Mouse (Mus musculus) heart, adult 9 months (tissue): ENCODE results near the gene Adgre5.
A peak's percentile ranks its signal among the peaks of the same experiment; 100 is the strongest.

ENCODE experiments used
- DNase-seq, 2 experiments: peaks; one replicate each; pipeline ENCODE4 v3.0.0; 2022; ENCODE audit warnings: low spot score in 2 of 2

Adgre5 gene

DNA sequence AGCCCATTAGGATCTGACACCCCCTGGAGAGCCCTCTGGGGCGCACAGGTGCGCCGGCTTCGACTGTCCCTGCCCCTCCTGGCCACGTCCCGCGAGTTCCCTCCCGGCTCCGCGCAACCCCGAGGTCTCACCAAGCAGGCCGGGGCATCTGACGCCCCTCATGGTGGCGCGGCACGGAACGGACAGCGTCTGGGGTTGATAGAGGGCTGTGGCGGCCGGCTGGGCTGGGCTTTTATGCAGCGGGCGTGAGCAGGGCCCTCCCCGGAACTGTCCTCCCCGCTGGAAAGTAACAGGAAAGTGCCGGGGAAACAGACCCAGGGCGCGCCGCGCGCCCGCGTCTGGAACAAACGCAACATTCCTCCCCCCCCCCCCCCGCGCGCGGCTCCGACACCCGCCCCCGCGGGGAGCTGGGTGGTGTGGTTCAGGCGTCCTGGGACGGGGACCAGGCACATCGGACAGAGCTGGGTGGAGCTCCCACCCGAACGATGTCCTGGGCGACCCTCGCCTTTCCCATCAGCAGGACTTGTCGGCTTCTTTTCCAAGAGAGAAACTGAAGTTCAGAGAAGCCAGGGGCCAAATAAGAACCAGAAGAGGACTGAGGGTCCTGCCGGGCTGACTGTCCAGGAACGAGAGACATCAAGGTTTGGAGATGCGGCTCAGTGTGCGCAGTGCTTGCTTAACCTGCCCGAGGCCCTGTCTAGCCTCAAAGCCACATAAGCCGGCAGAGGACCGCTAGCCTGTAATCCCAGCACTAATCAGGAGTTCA lies at the start of gene Adgre5:
TSS of gene Adgre5 (minus strand) at position 351 of the 766 bp plus-strand sequence.
- DNase-seq = peak; percentile 89 to 92

- no peak for DNase-seq
Measured at GRCm38 (mm10) chr8:83789826-83790225, 48.7 kb upstream of the Adgre5 start.

DNA sequence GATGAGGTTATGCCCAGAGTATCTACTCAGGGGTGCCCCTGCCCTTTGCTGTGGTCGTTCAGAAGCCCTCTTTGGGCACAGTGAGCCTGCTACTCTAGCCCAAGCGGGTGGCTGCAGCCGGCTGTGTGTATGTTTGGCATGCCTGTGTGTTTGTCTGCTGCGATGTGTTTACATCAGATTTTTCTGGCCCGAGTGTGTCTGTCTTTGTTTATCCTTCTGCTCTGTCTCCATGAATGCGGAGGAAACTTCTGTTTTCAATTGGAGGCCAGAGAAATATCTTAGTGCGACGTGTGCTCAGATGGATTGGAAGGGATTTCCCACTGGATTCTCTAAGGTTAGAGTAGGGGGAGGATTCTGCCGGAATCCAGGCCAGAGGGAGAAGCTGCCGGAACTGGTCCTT lies 43.9 kb upstream of the Adgre5 start:
- DNase-seq = no peak

GRCm38 (mm10) chr8:83782832-83783558 lies 41.9 kb upstream of the Adgre5 start:
- peak; percentile 69 to 79 for DNase-seq

DNA sequence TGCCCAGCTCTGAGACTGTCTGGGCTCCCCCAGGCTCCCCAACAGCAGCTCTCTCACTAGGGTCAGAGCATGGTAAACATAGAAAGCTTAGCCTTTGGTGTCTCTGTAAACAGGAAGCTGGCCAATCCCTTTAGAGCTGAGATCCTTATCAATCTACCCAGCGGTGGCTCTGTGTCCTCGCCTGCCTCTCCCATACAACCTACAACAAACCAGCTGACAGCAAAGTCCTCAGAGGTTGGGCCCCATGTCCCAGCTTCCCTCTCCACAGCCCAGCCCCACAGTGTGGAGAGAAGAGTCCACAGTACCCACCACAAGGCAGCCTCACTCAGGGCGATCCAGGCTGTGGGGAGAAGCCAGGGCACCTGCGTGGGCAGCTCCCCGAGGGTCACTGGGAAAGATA lies 38.5 kb upstream of the Adgre5 start:
- DNase-seq = no peak

DNA sequence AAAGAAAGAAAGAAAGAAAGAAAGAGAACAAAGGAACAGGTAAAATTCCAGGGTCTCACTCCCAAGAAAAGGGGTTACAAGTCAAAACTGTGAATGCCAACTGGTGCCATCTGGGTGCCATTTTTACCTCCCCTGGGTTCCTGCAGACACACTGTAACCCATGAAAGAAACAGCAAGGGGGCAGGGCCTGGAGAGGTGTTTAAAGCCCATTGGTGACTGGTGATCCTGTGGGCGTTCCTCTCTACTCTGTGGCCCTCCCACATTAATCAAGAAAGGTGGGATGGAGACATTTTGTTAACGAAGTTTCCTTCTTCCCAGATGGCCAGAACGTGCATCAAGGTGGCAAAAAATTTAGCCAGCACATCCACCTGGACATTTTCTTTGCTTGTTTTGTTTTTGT lies 36.9 kb upstream of the Adgre5 start:
- no peak for DNase-seq

GRCm38 (mm10) chr8:83776632-83777031 lies 35.5 kb upstream of the Adgre5 start:
- no peak for DNase-seq

DNA sequence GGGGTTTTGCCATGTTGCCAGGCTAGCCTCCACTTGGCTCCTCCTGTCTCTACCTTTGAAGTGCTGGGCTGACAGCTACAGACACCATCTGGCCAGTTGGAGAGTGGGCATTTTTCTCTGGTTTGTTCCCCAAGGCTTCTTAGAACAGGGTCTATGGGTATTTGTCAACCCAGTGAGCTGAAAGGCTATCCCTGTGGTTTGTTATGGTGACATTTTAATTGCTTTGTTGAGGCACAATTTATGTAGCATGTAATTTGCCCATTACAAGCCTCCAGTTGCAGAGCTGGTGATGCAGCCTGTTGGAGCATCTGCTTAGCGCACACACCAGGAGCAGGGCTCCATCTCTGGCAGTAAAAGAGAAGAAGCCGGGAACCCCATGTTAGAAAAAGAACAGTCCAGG lies 33.1 kb upstream of the Adgre5 start:
- DNase-seq = no peak

GRCm38 (mm10) chr8:83773452-83773846 lies 32.3 kb upstream of the Adgre5 start:
- peak; percentile 26 to 34 for DNase-seq

DNA sequence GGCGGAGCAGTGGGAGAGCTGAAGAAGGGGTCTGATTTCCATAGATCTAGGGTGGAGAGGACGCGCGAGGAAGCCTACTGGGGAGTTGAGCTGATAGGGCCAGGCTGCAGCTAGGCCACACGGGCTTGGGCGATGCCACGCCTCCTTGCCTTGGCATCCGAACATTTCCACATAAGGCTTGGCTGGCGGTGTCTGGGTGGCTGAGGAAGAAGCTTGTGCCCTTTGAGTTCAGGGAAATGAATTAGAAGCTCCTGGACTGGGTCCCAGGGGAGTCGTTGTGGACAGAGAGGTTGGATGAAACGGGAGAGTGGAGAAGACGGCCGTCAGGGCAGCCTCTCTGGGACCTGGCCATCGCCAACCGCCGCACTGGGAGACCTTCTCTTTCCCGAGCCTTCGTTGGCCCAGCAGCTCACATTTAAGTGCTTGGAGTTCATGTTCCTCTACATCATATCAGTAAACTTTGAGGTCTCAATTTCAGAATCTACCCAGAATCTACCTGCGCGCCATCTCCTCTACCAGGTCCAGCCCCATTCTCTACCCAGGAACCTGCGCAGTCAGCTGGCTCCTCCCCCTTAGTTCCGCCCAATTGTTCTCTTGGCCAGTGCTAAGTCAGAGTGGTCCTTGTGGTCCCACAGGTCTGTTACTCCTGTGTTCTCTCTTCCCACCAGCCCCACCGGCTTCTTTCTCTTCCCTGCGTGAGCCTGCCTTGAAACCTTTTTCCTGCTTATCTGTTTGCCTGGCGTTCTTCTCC lies 31.8 kb upstream of the Adgre5 start:
- peak; percentile 32 to 39 for DNase-seq

DNA sequence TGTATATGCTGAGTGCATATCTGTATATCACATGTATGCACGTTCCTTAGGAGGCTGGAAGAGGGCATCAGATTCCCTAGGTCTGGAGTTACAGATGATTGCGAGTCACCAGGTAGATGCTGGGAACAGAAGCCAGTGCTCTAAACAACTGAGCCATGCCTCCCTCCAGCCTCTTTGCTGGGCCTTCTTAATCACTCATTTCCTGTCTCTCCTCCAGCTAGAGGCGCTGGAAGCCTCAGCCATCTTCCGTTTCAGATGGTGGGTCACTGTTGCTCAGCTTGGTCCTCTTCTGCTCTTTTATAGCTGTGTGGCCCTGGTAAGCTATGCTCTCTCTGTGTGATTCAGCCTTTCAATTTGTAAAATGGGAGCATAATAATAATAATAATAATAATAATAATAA lies 30.7 kb upstream of the Adgre5 start:
- DNase-seq = no peak

GRCm38 (mm10) chr8:83770669-83771068 lies 29.5 kb upstream of the Adgre5 start:
- no peak for DNase-seq

DNA sequence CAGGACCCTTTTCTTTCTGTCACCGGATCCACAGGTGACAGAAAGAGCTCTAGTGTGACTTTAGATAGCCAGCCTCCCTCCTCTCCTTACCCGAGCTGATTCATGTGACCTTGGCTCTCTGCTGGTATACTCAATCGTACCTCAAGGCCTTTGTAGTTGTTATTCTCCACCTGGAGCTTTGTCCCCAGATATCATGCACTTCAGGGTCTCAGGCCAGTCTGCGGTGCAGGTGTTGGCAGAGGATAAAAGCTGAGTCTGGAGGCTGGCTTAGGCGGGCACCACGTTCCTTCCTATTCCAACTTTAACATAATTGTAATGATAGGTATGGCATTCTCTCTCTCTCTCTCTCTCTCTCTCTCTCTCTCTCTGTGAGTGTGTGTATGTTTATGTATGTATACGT lies 28.6 kb upstream of the Adgre5 start:
- no peak for DNase-seq

DNA sequence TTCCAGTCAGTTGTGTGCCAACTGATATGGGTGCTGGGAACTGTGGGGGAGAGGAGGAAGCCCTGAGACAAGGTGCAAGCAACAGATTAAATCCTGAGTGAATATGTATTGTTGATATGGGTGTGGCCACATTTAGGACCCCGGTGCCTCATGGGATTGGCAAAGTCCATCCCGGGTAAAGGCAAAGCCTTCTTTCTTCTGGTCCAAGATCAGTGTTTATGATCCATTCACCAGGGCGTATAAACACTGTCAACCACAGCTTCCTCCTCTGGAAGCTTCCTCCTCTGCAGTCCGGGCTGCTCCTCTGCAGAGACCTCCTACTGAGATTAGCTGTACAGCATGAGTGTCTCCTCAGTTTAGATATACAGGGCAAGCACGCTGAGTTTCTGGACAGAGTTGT lies 27.4 kb upstream of the Adgre5 start:
- peak; percentile 33 to 52 for DNase-seq

DNA sequence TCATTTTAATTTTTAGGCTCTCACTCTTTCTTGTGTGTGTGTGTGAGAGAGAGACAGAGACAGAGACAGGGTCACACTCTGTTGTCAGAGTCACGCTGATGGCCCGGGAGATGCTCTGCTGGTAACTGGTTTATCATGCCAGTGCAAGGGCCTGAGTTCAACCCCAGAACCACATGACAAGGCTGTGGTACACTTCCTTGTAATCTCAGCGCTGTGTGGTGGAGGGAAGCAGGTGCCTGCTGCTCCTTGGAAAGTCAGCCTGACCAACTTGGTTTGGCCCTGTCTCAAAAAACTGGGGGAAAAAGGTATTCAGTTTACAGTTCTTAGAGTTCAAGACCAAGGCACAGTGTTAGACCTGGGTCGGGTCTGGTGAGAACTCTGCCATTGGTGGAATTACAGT lies 26.3 kb upstream of the Adgre5 start:
- no peak for DNase-seq

DNA sequence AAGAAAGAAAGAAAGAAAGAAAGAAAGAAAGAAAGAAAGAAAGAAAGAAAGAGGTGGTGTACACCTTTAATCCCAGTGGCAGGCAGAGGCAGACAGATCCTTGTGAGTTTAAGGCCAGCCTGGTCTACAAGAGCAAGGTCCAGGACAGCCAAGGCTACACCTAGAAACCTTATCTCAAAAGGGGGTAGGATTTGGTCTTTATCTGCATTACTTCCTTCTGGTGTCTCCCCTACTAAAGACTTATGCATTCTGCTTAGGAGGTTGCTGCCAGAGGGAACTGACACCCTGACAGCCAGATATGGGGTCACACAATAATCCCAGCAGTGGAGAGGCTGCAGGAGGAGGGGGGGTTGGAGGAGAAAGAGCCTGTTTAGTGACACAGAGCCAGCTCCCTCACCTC lies 24.5 kb upstream of the Adgre5 start:
- DNase-seq = no peak

DNA sequence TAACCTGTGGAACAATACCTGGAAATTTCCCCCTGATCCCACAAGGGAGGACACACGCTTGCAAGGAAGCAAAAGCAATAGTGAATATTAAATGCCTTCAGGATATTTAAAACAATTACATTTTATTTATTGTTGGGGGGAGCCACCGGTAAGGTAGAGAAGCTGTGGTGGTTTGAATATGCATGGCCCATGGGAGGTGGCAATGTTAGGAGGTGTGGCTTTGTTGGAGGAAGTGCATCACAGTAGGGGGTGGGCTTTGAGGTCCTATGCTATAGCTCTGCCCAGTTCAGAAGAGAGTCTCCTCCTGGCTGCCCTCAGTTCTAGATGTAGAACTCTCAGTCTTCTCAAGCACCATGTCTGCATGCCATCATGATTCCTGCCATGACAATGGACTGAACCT lies 23.6 kb upstream of the Adgre5 start:
- no peak for DNase-seq

DNA sequence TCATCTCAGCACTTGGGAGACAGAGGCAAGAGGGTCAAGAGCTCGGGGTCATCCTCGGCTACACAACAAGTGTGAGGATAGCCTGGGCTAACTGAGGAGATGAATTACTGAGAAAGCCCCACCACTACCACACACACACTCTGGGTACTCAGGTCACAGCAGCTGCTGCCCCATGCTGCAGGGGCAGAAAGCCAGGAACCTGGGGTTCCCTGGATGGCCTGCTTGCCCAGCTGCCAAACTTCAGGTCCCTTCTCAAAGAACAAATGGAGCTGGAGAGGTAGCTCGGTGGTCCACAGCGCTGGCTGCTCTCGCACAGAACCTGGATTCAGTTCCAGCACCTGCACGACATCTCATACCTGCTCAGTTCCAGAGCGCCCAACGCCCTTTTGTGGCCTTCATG lies 23.0 kb upstream of the Adgre5 start:
- no peak for DNase-seq

DNA sequence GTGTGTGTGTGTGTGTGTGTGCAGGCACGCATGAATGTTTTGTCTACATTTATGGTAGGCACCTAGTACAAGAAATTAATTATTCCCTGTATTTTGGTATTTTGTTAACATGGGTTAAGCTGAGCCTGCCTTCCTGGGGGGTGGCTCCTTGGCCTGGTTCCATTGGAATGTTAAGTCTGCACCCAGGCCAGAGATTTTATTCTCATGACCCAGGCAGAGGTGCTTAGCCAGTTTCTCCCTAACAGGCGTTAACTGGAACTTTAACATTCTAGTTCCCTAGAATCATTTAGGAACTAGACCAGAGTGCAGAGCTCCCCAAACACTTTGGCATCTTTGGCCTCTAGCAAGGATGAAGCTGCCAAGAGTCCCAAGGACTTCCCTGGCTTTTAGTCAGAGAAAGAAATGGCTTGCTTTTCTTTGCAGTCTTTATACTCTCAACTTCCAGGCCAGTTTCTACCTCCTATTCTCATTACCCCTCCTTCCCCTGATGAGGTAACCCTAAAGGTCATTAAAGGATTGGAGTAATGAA lies 18.2 kb upstream of the Adgre5 start:
- peak in 1 of 2 experiments; percentile 21 for DNase-seq

DNA sequence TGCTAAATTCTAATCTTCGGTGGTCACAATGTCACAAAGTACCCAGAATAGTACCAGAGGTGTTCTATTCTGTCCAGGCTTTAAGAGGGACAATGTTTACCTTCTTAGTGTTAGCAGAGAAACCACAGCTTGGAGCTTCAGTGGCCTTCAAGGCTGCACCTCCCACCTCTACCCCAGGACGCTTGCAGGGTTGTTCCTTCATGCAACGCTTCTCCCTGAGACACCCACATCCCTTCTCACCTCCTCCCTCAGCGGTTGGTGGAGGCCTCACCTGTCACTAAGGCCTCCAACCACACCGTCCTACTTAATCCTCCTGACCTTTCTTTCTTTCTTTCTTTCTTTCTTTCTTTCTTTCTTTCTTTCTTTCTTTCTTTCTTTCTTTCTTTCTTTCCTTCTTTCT lies 17.2 kb upstream of the Adgre5 start:
- DNase-seq = no peak

DNA sequence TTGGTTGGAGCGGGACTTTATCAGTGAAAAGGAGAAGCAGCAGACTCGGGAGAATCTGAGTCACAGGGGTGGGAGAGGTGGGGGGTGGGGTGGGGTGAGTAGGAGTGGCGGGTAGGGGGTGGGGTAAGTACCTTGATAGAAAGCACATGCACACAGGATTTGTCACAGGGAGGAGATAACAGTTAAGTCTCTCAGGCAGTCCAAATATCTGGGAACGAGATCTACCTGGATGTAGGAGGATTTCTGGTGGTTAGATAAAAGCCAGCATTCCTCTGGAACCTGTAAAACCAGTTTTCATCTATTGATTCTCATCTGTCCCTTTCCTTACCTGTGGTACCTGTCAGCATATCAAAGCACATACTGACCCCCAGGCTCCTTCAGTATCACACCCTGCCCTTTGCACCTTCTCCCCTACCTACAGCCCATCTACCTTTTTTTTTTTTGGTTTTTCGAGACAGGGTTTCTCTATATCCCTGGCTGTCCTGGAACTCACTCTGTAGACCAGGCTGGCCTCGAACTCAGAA lies 16.0 kb upstream of the Adgre5 start:
- no peak for DNase-seq

- DNase-seq = no peak
Measured at GRCm38 (mm10) chr8:83756273-83756672, 15.1 kb upstream of the Adgre5 start.
